Comparison of ENCODE assay signal across 8 mouse cellular contexts in genomic region chr12:105784196-105784999, GRCm38 (mm10). TPM values are rescaled to one million over a fixed set of nuclear protein-coding genes. Genes with fewer than 3 reads are reported as not detected.
DNase-seq lines count a peak whose midpoint lies in the region; ATAC-seq lines count a peak whose summit lies in the region.

TSS of gene Papola (plus strand) at chr12:105784694.

- DNase-seq in Muller cell, postnatal 12 days (ENCODE audit: inconsistent ontology term) = peak; percentile 93
- peak; percentile 92 for DNase-seq in cerebellum, adult 9-11 months
- peak; percentile 74 to 89 for DNase-seq in frontal cortex, adult 2 months (ENCODE audit: extremely low spot score in 1 of 2, low spot score in 1 of 2)
- peak; percentile 94 for DNase-seq in hindbrain, embryonic 11.5 days (ENCODE audit: low spot score)
- peak; percentile 86 to 88 for DNase-seq in layer of hippocampus, postnatal 10 days (ENCODE audit: low spot score in 2 of 2)
- peak; percentile 91 for DNase-seq in lung, postnatal 10 days
- peak; percentile 88 for DNase-seq in ovary, postnatal 36 days (ENCODE audit: low spot score)
- peak; percentile 86 for DNase-seq in thymus, postnatal 25 days

- peaks cover 2% of the 10 kb centered on the region; the same call in 1 of the 2 replicates for H3K4me1 ChIP-seq in hindbrain, embryonic 11.5 days (replicated peaks; ENCODE audit: control insufficient read depth, insufficient read depth, low read length)

- peak within 1 kb of the TSS; percentile 96 for H3K9ac ChIP-seq in hindbrain, embryonic 11.5 days (ENCODE audit: low read depth, low read length)

- peak within 1 kb of the TSS; percentile 71 for H3K4me2 ChIP-seq in hindbrain, embryonic 11.5 days (replicated peaks; ENCODE audit: low read depth, low read length)

- no peaks in the 10 kb centered on the region for H3K9me3 ChIP-seq in hindbrain, embryonic 11.5 days (ENCODE audit: control insufficient read depth, low read length)

- WGBS in hindbrain, embryonic 11.5 days = under 1% methylated on average over 58 of the region's 85 CpGs

- no peaks in the 10 kb centered on the region for H3K36me3 ChIP-seq in hindbrain, embryonic 11.5 days (ENCODE audit: control insufficient read depth, insufficient read depth, low read length)

- peak within 1 kb of the TSS; percentile 92 for H3K4me3 ChIP-seq in hindbrain, embryonic 11.5 days (ENCODE audit: low read depth, low read length)

- peak within 1 kb of the TSS; percentile 97 for H3K27ac ChIP-seq in hindbrain, embryonic 11.5 days (ENCODE audit: low read depth, low read length)

- peak; percentile 94 for ATAC-seq in hindbrain, embryonic 11.5 days (ENCODE audit: low FRiP score)

- no peaks in the 10 kb centered on the region for H3K27me3 ChIP-seq in hindbrain, embryonic 11.5 days (ENCODE audit: control insufficient read depth, insufficient read depth, low read length)

RNA-seq across cellular contexts. Expression of gene Papola, which starts in this region (rescaled TPM):
- 117 and 123 TPM in 2 replicates for polyA plus RNA-seq in frontal cortex, adult 2 months (2012; rRNA removed)
- 251 and 257 TPM in 2 replicates for polyA plus RNA-seq in hindbrain, embryonic 11.5 days (2014; fragmentation: Nextera tagmentation; extraction: Ambion mirVana)
- 100 to 1,000 TPM; 131 to 149 TPM for total RNA-seq in layer of hippocampus, postnatal 10 days (2021)

Comparison
In these comparisons a context has a peak if more than half of its experiments do, and no peak if none do; other contexts are left out.
1. Peak in every context shown above with its lines: DNase-seq, ATAC-seq, H3K4me3 ChIP-seq and H3K27ac ChIP-seq.